Mouse (Mus musculus): ENCODE measurements around the gene Cideb. TPM values are rescaled to one million over a fixed set of nuclear protein-coding genes. Genes with fewer than 3 reads are reported as not detected.
"Not testable (repeated sequence)": the region's sequence is repeated elsewhere in the genome, so short reads cannot be mapped to it uniquely, and the experiment has no call there.

Cideb gene
- total and polyA plus RNA-seq, 3 experiments, result 0.53 to 2.4 TPM; not detected in 1

DNA sequence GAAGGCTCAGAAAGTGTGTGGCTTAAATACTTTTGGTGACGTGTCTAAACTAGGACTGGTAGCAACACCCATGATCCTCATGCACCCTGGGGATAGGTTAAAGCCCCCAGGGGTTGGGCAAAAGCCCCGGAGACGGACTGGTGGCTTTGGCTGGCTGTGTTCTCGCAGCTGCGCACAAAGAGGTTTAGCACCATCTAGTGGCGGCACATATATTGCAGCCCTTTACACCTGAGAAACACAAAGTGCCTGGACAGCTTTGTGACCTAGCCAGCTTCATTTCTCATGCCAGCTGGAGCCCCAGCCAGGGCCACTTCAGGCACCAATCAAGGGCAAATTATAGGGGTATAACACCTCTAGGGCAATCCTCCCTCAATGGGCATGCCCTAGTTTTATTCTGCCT, 1.9 kb upstream of the Cideb start:
- not testable (repeated sequence) for H3K4me3 ChIP-seq (ENCODE audit: control insufficient read depth in 1 of 2, insufficient read depth in 1 of 2, low read depth in 2 of 2, low read length in 2 of 2); H3K9ac ChIP-seq (ENCODE audit: control insufficient read depth, low read depth, low read length, poor library complexity, severe bottlenecking)

DNA sequence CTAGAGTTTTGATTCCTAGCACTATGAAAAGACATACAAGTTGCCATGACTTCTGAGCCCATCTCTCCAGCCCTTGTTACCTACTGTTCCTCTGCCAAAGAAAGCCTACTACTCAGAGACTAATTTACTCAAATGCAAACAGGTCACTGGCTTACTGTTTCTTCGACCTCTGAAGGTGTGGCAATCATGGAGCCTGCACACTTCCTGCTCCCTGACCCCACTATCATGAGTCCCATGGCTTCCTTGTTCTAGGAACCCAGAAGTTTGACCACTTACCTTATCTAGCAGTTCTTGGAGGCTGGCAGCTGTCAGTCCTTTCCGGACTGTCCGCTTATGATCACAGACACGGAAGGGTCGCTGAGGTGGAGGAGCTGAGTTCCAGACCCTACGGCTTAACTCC, 692 bp downstream of the Cideb start:
- Histone ChIP-seq H3K9ac (ENCODE audit: control insufficient read depth, low read depth, low read length, poor library complexity, severe bottlenecking) (no peak overlapping the region), H3K4me1 (ENCODE audit: control insufficient read depth in 1 of 2, insufficient read depth in 2 of 2, low read length in 2 of 2) (no peaks in the 10 kb centered on the region), H3K36me3 (ENCODE audit: control insufficient read depth in 1 of 2, insufficient read depth in 2 of 2, low read length in 2 of 2) (peaks cover 0 to 2% of the 10 kb centered on the region in 2 experiments; a peak in 2 of 4 replicates), H3K4me3 (ENCODE audit: control insufficient read depth in 1 of 2, insufficient read depth in 1 of 2, low read depth in 2 of 2, low read length in 2 of 2) (no peak overlapping the region), H3K27me3 (ENCODE audit: control insufficient read depth in 1 of 2, insufficient read depth in 2 of 2, low read length in 2 of 2) (no peaks in the 10 kb centered on the region), H3K9me3 (replicated peaks; ENCODE audit: insufficient read depth, low read length) (no peaks in the 10 kb centered on the region), H3K27ac (ENCODE audit: control insufficient read depth, low read depth, low read length) (no peak overlapping the region), H3K79me2 (ENCODE audit: control insufficient read depth, insufficient read depth, low read length, poor library complexity) (no peaks in the 10 kb centered on the region)
- no peak for DNase-seq (ENCODE audit: low read depth, low spot score)
- TF ChIP-seq POLR2A (IDR thresholded peaks at IDR 0.05; ENCODE audit: control insufficient read depth in 1 of 2, insufficient read depth in 1 of 2, low read depth in 1 of 2, low read length in 2 of 2, poor library complexity in 1 of 2) (peak in 1 of 2 experiments; percentile 42; a peak in 1 of 4 replicates), RCOR1 (IDR thresholded peaks at IDR 0.05; ENCODE audit: low read depth, low read length) (no peak)

More for the DNA sequence above, 1.9 kb upstream of the Cideb start:
- peak; percentile 75 for DNase-seq (ENCODE audit: low read depth, low spot score)
- H3K27ac ChIP-seq (ENCODE audit: control insufficient read depth, low read depth, low read length); H3K79me2 ChIP-seq (ENCODE audit: control insufficient read depth, insufficient read depth, low read length, poor library complexity); H3K27me3 ChIP-seq (ENCODE audit: control insufficient read depth in 1 of 2, insufficient read depth in 2 of 2, low read length in 2 of 2); H3K36me3 ChIP-seq (ENCODE audit: control insufficient read depth in 1 of 2, insufficient read depth in 2 of 2, low read length in 2 of 2); H3K9me3 ChIP-seq (replicated peaks; ENCODE audit: insufficient read depth, low read length): not testable (repeated sequence)
- H3K4me1 ChIP-seq (ENCODE audit: control insufficient read depth in 1 of 2, insufficient read depth in 2 of 2, low read length in 2 of 2), result peaks cover 6 to 19% of the 10 kb centered on the region in 2 experiments
- TF ChIP-seq BHLHE40 (IDR thresholded peaks at IDR 0.05; ENCODE audit: borderline replicate concordance, low read depth, low read length) (0 out of 2 replicates have a peak, but pooled peaks have one; percentile 23), SIN3A (IDR thresholded peaks at IDR 0.05; ENCODE audit: low read length) (0 out of 2 replicates have a peak, but pooled peaks have one; percentile 31), NRF1 (IDR thresholded peaks at IDR 0.05; ENCODE audit: insufficient read depth, low read depth, low read length, poor library complexity, severe bottlenecking) (peak; percentile 62), CTCF (IDR thresholded peaks at IDR 0.05 in 2 of 3, conservative IDR thresholded peaks at IDR 0.05 in 1 of 3; ENCODE audit: control insufficient read depth in 1 of 3, insufficient read depth in 1 of 3, low read depth in 2 of 3, low read length in 3 of 3, poor library complexity in 1 of 3, severe bottlenecking in 1 of 3) (peak; percentile 63 to 75 (median 66); a peak in 5 of 6 replicates), ZMIZ1 (IDR thresholded peaks at IDR 0.05; ENCODE audit: low read depth, low read length) (0 out of 2 replicates have a peak, but pooled peaks have one; percentile 20), SMC3 (IDR thresholded peaks at IDR 0.05; ENCODE audit: low read depth, low read length) (peak; percentile 69), MXI1 (IDR thresholded peaks at IDR 0.05; ENCODE audit: low read depth, low read length) (0 out of 2 replicates have a peak, but pooled peaks have one; percentile 22), HCFC1 (IDR thresholded peaks at IDR 0.05; ENCODE audit: low read depth, low read length) (0 out of 2 replicates have a peak, but pooled peaks have one; percentile 35), ZC3H11A (IDR thresholded peaks at IDR 0.05; ENCODE audit: low read depth, low read length) (peak; percentile 62), RAD21 (IDR thresholded peaks at IDR 0.05; ENCODE audit: low read depth, low read length) (peak; percentile 67)

DNA sequence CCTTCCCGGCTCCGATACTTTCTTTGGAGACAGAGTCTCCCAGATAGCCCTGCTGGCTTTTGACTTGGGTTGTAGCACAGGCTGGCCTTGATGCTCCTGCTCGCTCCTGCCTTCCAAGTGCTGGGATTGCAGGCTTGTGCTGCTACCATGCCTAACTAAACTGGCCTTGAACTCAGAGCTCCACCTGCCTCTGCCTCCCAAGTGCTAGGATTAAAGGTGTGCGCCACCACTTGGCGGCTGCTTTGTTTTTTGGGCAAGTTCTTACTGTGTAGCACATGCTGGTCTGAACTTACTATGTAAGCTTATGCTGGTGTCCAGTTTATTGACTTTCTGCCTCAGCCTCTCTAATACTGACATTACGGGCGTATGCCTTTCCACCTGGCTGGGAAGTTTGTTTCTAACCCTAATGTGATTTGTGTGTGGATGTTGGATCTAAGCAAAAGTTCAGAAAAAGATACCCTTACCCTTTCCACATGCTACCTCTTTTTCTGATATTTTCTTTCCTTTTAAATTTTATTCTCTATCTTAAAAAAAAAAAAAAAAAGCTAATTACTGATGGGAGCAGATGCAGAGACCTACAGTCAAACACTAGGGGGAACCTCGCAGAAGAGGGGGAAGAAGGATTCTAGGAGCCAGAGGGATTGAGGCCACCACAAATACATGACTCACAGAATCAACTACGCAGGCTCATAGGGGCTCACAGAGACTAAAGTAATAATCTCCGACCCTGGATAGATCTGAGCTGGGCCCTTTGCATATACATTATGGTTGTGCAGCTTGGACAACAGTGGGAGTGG, 11.0 kb downstream of the Cideb start:
- peak overlapping the region; percentile 97 for H3K9ac ChIP-seq (ENCODE audit: control insufficient read depth, low read depth, low read length, poor library complexity, severe bottlenecking)
- H3K79me2 ChIP-seq (ENCODE audit: control insufficient read depth, insufficient read depth, low read length, poor library complexity), result peaks cover 22% of the 10 kb centered on the region
- peak; percentile 32 for DNase-seq (ENCODE audit: low read depth, low spot score)
- TF ChIP-seq HCFC1 (IDR thresholded peaks at IDR 0.05; ENCODE audit: low read depth, low read length) (no peak), MAX (IDR thresholded peaks at IDR 0.05; ENCODE audit: low read length) (no peak), CTCF (IDR thresholded peaks at IDR 0.05 in 2 of 3, conservative IDR thresholded peaks at IDR 0.05 in 1 of 3; ENCODE audit: control insufficient read depth in 1 of 3, insufficient read depth in 1 of 3, low read depth in 2 of 3, low read length in 3 of 3, poor library complexity in 1 of 3, severe bottlenecking in 1 of 3) (peak in 1 of 3 experiments; percentile 10; a peak in 1 of 6 replicates), SMC3 (IDR thresholded peaks at IDR 0.05; ENCODE audit: low read depth, low read length) (no peak), TAL1 (IDR thresholded peaks at IDR 0.05; ENCODE audit: low read length) (no peak), NRF1 (IDR thresholded peaks at IDR 0.05; ENCODE audit: insufficient read depth, low read depth, low read length, poor library complexity, severe bottlenecking) (no peak), JUND (IDR thresholded peaks at IDR 0.05; ENCODE audit: low read depth, low read length) (no peak), ZNF384 (IDR thresholded peaks at IDR 0.05; ENCODE audit: low read depth, low read length) (peak; percentile 47; the same call in 1 of the 2 replicates)
- H3K4me1 ChIP-seq (ENCODE audit: control insufficient read depth in 1 of 2, insufficient read depth in 2 of 2, low read length in 2 of 2), result peaks cover 3 to 18% of the 10 kb centered on the region in 2 experiments; a peak in 2 of 4 replicates
- no peak overlapping the region for H3K27ac ChIP-seq (ENCODE audit: control insufficient read depth, low read depth, low read length)
- no peaks in the 10 kb centered on the region for H3K27me3 ChIP-seq (ENCODE audit: control insufficient read depth in 1 of 2, insufficient read depth in 2 of 2, low read length in 2 of 2)
- H3K9me3 ChIP-seq (replicated peaks; ENCODE audit: insufficient read depth, low read length), result no peaks in the 10 kb centered on the region
- H3K36me3 ChIP-seq (ENCODE audit: control insufficient read depth in 1 of 2, insufficient read depth in 2 of 2, low read length in 2 of 2), result peaks cover 10 to 23% of the 10 kb centered on the region in 2 experiments; a peak in 3 of 4 replicates
- H3K4me3 ChIP-seq (ENCODE audit: control insufficient read depth in 1 of 2, insufficient read depth in 1 of 2, low read depth in 2 of 2, low read length in 2 of 2), result peak overlapping the region; percentile 94 to 99
